Mouse (Mus musculus) layer of hippocampus, postnatal 25 days (tissue): ENCODE data around the gene Tspan6. TPM values are rescaled to one million over a fixed set of nuclear protein-coding genes. Genes with fewer than 3 reads are reported as not detected.
A peak's percentile ranks its signal among the peaks of the same experiment; 100 is the strongest.

Experiments
- DNase-seq, 2 experiments: peaks; one replicate each; pipeline ENCODE4 v3.0.0; 2022; ENCODE audit warnings: mixed read lengths in 2 of 2, low spot score in 1 of 2; ENCODE audit errors: extremely low spot score in 1 of 2
- total RNA-seq, 2 experiments: library from RNA; stranded (reverse); gene quantifications; 2 replicates each; pipeline ENCODE4 v1.2.3; 2021

The Tspan6 gene
- 10 to 100 TPM; 15.0 to 20.5 TPM for total RNA-seq

GRCm38 (mm10) chrX:133898014-133898542, at the start of gene Tspan6:
Gene Tspan6 (minus strand): TSS chrX:133898429.
- DNase-seq = peak; percentile 73 to 86

GRCm38 (mm10) chrX:133947427-133947826, 49.2 kb upstream of the Tspan6 start:
- DNase-seq = peak; percentile 12 to 40

- DNase-seq = no peak
Measured at GRCm38 (mm10) chrX:133939561-133939960, 41.3 kb upstream of the Tspan6 start.

- no peak for DNase-seq
Measured at GRCm38 (mm10) chrX:133936605-133937225, 38.5 kb upstream of the Tspan6 start.

- DNase-seq = peak in 1 of 2 experiments; percentile 37
Measured at GRCm38 (mm10) chrX:133931302-133932013, 33.2 kb upstream of the Tspan6 start.

- DNase-seq = no peak
Measured at GRCm38 (mm10) chrX:133926760-133927159, 28.5 kb upstream of the Tspan6 start.

- no peak for DNase-seq
Measured at GRCm38 (mm10) chrX:133921187-133921586, 23.0 kb upstream of the Tspan6 start.

GRCm38 (mm10) chrX:133914219-133914618, 16.0 kb upstream of the Tspan6 start:
- no peak for DNase-seq

- no peak for DNase-seq
Measured at GRCm38 (mm10) chrX:133913006-133913405, 14.8 kb upstream of the Tspan6 start.

GRCm38 (mm10) chrX:133911397-133912103, 13.3 kb upstream of the Tspan6 start:
- DNase-seq = no peak

- DNase-seq = no peak
Measured at GRCm38 (mm10) chrX:133908261-133908660, 10.0 kb upstream of the Tspan6 start, which contains the start of gene Srpx2. Gene Srpx2 (plus strand): TSS chrX:133908426.

- no peak for DNase-seq
Measured at GRCm38 (mm10) chrX:133888111-133888510, 10.1 kb downstream of the Tspan6 start.

- no peak for DNase-seq
Measured at GRCm38 (mm10) chrX:133887308-133887707, 10.9 kb downstream of the Tspan6 start.

- no peak for DNase-seq
Measured at GRCm38 (mm10) chrX:133869743-133870142, 28.5 kb downstream of the Tspan6 start.

- no peak for DNase-seq
Measured at GRCm38 (mm10) chrX:133853637-133854036, 44.6 kb downstream of the Tspan6 start.

GRCm38 (mm10) chrX:133850680-133851079, 47.5 kb downstream of the Tspan6 start, which contains the start of gene Tnmd:
Gene Tnmd (plus strand): TSS chrX:133850980.
- DNase-seq = no peak

Other genes with a start within 250 kb of the Tspan6 start
- 10 to 100 TPM; 68.2 to 71.4 TPM for gene Pcdh19, start 209.4 kb downstream of the Tspan6 start, total RNA-seq
- not detected for gene Tnmd, start 47.4 kb downstream of the Tspan6 start, total RNA-seq
- 1 to 10 TPM in 1 of 2 experiments, under 1 TPM in 1; 0.61 to 1.3 TPM for gene Srpx2, start 10.0 kb upstream of the Tspan6 start, total RNA-seq
- gene Sytl4, start 83.4 kb upstream of the Tspan6 start, total RNA-seq = 1 to 10 TPM in 1 of 2 experiments, under 1 TPM in 1; 0.82 to 1.3 TPM
- gene Cstf2, start 160.8 kb upstream of the Tspan6 start, total RNA-seq = 100 to 1,000 TPM in 1 of 2 experiments, 10 to 100 TPM in 1; 89.4 to 103 TPM